Mouse (Mus musculus) stomach, embryonic 14.5 days (tissue): ENCODE measurements at regions not wholly inside any gene's neighbourhood (a gene's known extent, or its start where the extent isn't known, plus 50 kb on each side); places are given as distances from the start of the nearest gene placed in this dataset.

Experiments
- ATAC-seq: fragments of 200-750 bp; cut with Nextera tagmentation; 2 replicates; pipeline ENCODE4 v1.8.0; 2017; ENCODE audit warnings: low read depth, moderate TSS enrichment; ENCODE audit not compliant: insufficient number of reproducible peaks, insufficient read depth, low FRiP score
- H3K27ac ChIP-seq: fragments of 300-500 bp; sonication (generic); 2 replicates; pipeline ENCODE4 v1.5.1; 2014; ENCODE audit warnings: mild to moderate bottlenecking, low read length, moderate library complexity, mixed read lengths
- H3K27me3 ChIP-seq: fragments of 300-500 bp; sonication (generic); 2 replicates; pipeline ENCODE4 v1.6.1; 2014; ENCODE audit warnings: low read length, control low read depth, mixed read lengths; ENCODE audit not compliant: control insufficient read depth, insufficient read depth
- H3K36me3 ChIP-seq: fragments of 300-500 bp; sonication (generic); 2 replicates; pipeline ENCODE4 v1.6.1; 2014; ENCODE audit warnings: mild to moderate bottlenecking, control low read depth, low read length, moderate library complexity, mixed read lengths; ENCODE audit not compliant: control insufficient read depth, insufficient read depth
- H3K4me1 ChIP-seq: fragments of 300-500 bp; sonication (generic); 2 replicates; pipeline ENCODE4 v1.6.1; 2014; ENCODE audit warnings: low read length, control low read depth, mixed read lengths; ENCODE audit not compliant: control insufficient read depth, insufficient read depth
- H3K4me2 ChIP-seq: fragments of 300-500 bp; sonication (generic); replicated peaks from 2 replicates; pipeline ENCODE4 v1.6.1; 2014; ENCODE audit warnings: low read depth, low read length, control low read depth
- H3K4me3 ChIP-seq: fragments of 300-500 bp; sonication (generic); 2 replicates; pipeline ENCODE4 v1.5.1; 2014; ENCODE audit warnings: low read depth, low read length, control low read depth
- H3K9ac ChIP-seq: fragments of 300-500 bp; sonication (generic); replicated peaks from 2 replicates; pipeline ENCODE4 v1.6.1; 2014; ENCODE audit warnings: low read depth, mild to moderate bottlenecking, control low read depth, low read length, moderate library complexity, mixed read lengths
- H3K9me3 ChIP-seq: fragments of 300-500 bp; sonication (generic); 2 replicates; pipeline ENCODE4 v1.6.1; 2016; ENCODE audit warnings: low read depth, low read length, control low read depth; ENCODE audit not compliant: control insufficient read depth
- WGBS: fragments of 180-500 bp; shearing (Covaris S2); extraction: QIAGEN DNeasy Blood & Tissue Kit; methylation state at CpG from one replicate; pipeline ENCODE4 v1.1.7; 2014; 5-methylcytosine and 5-hydroxymethylcytosine counted together

- 60% methylated on average over 3 of the region's 3 CpGs for WGBS
- Histone ChIP-seq H3K9ac (no peak overlapping the region), H3K27ac (no peak overlapping the region), H3K4me2 (no peak overlapping the region), H3K4me1 (peaks cover 3% of the 10 kb centered on the region; the same call in 1 of the 2 replicates), H3K27me3 (no peaks in the 10 kb centered on the region), H3K9me3 (no peaks in the 10 kb centered on the region), H3K36me3 (no peaks in the 10 kb centered on the region), H3K4me3 (no peak overlapping the region)
- ATAC-seq, result no peak
These were observed 67.7 kb upstream of the Tnp1 start for GRCm38 (mm10) chr1:73083396-73083795.

- Histone ChIP-seq H3K4me1 (no peaks in the 10 kb centered on the region), H3K4me2 (no peak overlapping the region), H3K27ac (no peak overlapping the region), H3K27me3 (no peaks in the 10 kb centered on the region), H3K9ac (no peak overlapping the region), H3K9me3 (no peaks in the 10 kb centered on the region), H3K4me3 (no peak overlapping the region), H3K36me3 (no peaks in the 10 kb centered on the region)
- no peak for ATAC-seq
- 73% methylated on average over 2 of the region's 2 CpGs for WGBS
These were observed 63.8 kb upstream of the Tnp1 start for GRCm38 (mm10) chr1:73079518-73079917.

- Histone ChIP-seq H3K9me3 (no peaks in the 10 kb centered on the region), H3K4me2 (no peak overlapping the region), H3K4me1 (no peaks in the 10 kb centered on the region), H3K27ac (no peak overlapping the region), H3K36me3 (no peaks in the 10 kb centered on the region), H3K4me3 (no peak overlapping the region), H3K27me3 (no peaks in the 10 kb centered on the region), H3K9ac (no peak overlapping the region)
- no peak for ATAC-seq
- WGBS, result 90% methylated on average over 4 of the region's 4 CpGs
These were observed 61.4 kb upstream of the Tnp1 start for GRCm38 (mm10) chr1:73077156-73077555.

- H3K9ac ChIP-seq, result no peak overlapping the region
- ATAC-seq, result no peak
- H3K36me3 ChIP-seq, result no peaks in the 10 kb centered on the region
- no peak overlapping the region for H3K27ac ChIP-seq
- 84% methylated on average over 6 of the region's 6 CpGs for WGBS
- H3K4me3 ChIP-seq, result no peak overlapping the region
- H3K4me2 ChIP-seq, result no peak overlapping the region
- no peaks in the 10 kb centered on the region for H3K9me3 ChIP-seq
- H3K4me1 ChIP-seq, result no peaks in the 10 kb centered on the region
- H3K27me3 ChIP-seq, result no peaks in the 10 kb centered on the region
These were observed 60.1 kb upstream of the Tnp1 start for GRCm38 (mm10) chr1:73075699-73076373.

GRCm38 (mm10) chr1:73075159-73075558 is 59.5 kb upstream of the Tnp1 start:
- 68% methylated on average over 2 of the region's 2 CpGs for WGBS
- no peak overlapping the region for H3K27ac ChIP-seq
- H3K4me1 ChIP-seq, result no peaks in the 10 kb centered on the region
- no peak overlapping the region for H3K9ac ChIP-seq
- no peak for ATAC-seq
- no peaks in the 10 kb centered on the region for H3K36me3 ChIP-seq
- no peak overlapping the region for H3K4me3 ChIP-seq
- no peaks in the 10 kb centered on the region for H3K27me3 ChIP-seq
- no peak overlapping the region for H3K4me2 ChIP-seq
- H3K9me3 ChIP-seq, result no peaks in the 10 kb centered on the region

- Histone ChIP-seq H3K4me3 (no peak overlapping the region), H3K9me3 (no peaks in the 10 kb centered on the region), H3K4me2 (no peak overlapping the region), H3K27ac (no peak overlapping the region), H3K36me3 (no peaks in the 10 kb centered on the region), H3K4me1 (no peaks in the 10 kb centered on the region), H3K27me3 (no peaks in the 10 kb centered on the region), H3K9ac (no peak overlapping the region)
- ATAC-seq, result no peak
- WGBS, result 78% methylated on average over 3 of the region's 3 CpGs
These were observed 58.8 kb upstream of the Tnp1 start for GRCm38 (mm10) chr1:73074525-73074924.

GRCm38 (mm10) chr1:73072237-73072904 is 56.7 kb upstream of the Tnp1 start:
- Histone ChIP-seq H3K27ac (no peak overlapping the region), H3K9ac (no peak overlapping the region), H3K36me3 (no peaks in the 10 kb centered on the region), H3K9me3 (no peaks in the 10 kb centered on the region), H3K27me3 (no peaks in the 10 kb centered on the region), H3K4me1 (no peaks in the 10 kb centered on the region), H3K4me3 (no peak overlapping the region), H3K4me2 (no peak overlapping the region)
- ATAC-seq, result no peak; the same call in 1 of the 2 replicates
- WGBS, result 58% methylated on average over 5 of the region's 5 CpGs

GRCm38 (mm10) chr1:73070126-73070525 is 54.4 kb upstream of the Tnp1 start:
- no peak for ATAC-seq
- Histone ChIP-seq H3K9ac (no peak overlapping the region), H3K4me2 (no peak overlapping the region), H3K36me3 (no peaks in the 10 kb centered on the region), H3K4me3 (no peak overlapping the region), H3K27ac (no peak overlapping the region), H3K4me1 (no peaks in the 10 kb centered on the region), H3K27me3 (no peaks in the 10 kb centered on the region), H3K9me3 (no peaks in the 10 kb centered on the region)
- WGBS, result 49% methylated on average over 2 of the region's 2 CpGs
